Mouse (Mus musculus) kidney, postnatal 25 days (tissue): ENCODE results near the gene Glb1.
"Not testable (repeated sequence)": the region's sequence is repeated elsewhere in the genome, so short reads cannot be mapped to it uniquely, and the experiment has no call there.

Experiments used
- DNase-seq, 2 experiments: peaks; one replicate each; pipeline ENCODE4 v3.0.0; 2021; ENCODE audit warnings: mixed read lengths in 2 of 2

Gene Glb1

GRCm38 (mm10) chr9:114502711-114503427 is 102.0 kb downstream of the Glb1 start:
- DNase-seq, result no peak

- DNase-seq, result no peak
Observed at GRCm38 (mm10) chr9:114504816-114505215, 103.9 kb downstream of the Glb1 start, which contains the start of gene Ccr4. Gene Ccr4 (minus strand): TSS chr9:114504916.

- no peak for DNase-seq
Observed at GRCm38 (mm10) chr9:114506564-114506963, 105.7 kb downstream of the Glb1 start.

DNA sequence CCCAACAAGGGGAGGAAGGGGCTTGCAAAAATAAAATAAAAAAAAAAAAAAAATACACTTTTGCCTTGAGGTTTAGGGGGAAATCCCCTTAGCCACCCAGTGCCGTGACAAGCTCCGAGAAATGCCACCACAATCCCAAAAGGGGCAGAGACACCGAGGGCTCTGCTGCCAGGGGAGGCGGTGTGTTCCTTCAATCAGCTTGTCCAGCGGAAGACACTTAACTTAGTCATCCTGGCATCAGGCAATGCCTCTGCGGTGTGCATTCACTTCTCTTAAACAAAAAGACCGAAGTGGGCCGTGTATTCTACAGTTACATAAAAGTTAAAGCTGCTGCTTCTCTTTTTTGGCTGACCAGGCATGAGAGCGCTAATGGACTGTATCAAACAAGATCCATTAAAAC is 106.5 kb downstream of the Glb1 start:
- DNase-seq, result no peak

- DNase-seq, result no peak
Observed at GRCm38 (mm10) chr9:114509785-114510184, 108.9 kb downstream of the Glb1 start.

DNA sequence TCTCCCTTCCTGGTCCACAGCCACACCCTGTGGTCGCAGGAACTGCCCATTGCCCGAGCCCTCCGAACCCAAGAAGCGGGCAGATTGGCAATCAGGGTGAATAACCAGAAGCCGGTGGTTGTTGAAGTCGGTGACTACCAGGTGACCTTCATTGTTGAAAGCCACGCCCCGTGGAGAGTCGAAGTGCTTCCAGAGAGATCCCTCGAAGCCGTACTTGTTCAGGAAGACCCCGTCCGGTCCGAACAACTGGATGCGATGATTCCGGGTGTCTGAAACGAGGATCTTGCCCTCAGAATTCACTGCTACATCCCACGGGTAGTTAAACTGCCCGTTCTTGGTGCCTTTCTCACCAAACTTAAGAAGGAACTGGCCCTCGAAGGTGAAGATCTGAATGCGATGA is 112.0 kb downstream of the Glb1 start:
- no peak for DNase-seq

- no peak for DNase-seq
Observed at GRCm38 (mm10) chr9:114515364-114515763, 114.5 kb downstream of the Glb1 start, which contains the start of gene C130032M10Rik. Gene C130032M10Rik (plus strand): TSS chr9:114515697.

GRCm38 (mm10) chr9:114517924-114518497 is 117.1 kb downstream of the Glb1 start:
- DNase-seq, result no peak

GRCm38 (mm10) chr9:114518812-114519477 is 118.1 kb downstream of the Glb1 start:
- no peak for DNase-seq

DNA sequence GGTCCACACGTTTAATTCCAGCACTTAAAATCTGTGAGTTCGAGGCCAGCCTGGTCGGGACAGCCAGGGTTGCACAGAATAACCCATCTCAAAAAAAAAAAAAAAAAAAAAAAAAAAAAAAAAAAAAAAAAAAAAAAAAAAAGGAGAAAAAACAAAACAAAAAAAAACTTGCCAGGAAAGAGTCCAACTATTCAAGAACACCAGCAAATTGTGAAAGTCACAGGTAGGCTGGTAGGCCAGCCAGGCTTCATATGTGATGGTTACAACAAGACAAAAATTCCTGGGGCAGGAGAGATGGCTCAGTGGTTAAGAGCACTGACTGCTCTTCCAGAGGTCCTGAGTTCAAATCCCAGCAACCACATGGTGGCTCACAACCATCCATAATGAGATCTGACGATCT is 119.7 kb downstream of the Glb1 start:
- DNase-seq, result not testable (repeated sequence)

GRCm38 (mm10) chr9:114522041-114522440 is 121.2 kb downstream of the Glb1 start:
- DNase-seq, result no peak

DNA sequence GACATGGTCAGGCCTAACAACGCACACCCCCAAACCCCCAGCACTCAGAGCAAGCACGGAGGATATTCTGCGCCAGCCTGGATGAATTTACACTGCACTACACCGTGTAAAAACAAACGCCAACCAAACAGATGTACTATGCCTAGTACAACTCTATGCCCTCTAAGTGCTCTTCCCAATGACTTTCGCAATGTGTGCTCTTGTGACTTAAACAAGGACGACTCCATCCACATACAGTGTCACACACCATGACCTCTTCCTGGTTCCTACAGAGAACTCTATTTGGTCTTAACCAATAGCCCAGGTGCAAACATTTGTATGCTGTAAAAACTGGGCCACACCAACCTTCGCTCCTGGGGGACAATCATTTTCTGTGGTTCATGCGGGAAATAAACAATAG is 121.6 kb downstream of the Glb1 start:
- DNase-seq, result no peak
